Mouse (Mus musculus) olfactory bulb, adult 2 months (tissue): Measurements from ENCODE around the gene Lrrc63. TPM values are rescaled to one million over a fixed set of nuclear protein-coding genes. Genes with fewer than 3 reads are reported as not detected.
"Not testable (repeated sequence)": the region's sequence is repeated elsewhere in the genome, so short reads cannot be mapped to it uniquely, and the experiment has no call there.

Experiments used
- H3K27ac ChIP-seq: fragments of 200-500 bp; 2 replicates; pipeline ENCODE4 v1.5.1; 2012; ENCODE audit warnings: low read depth, low read length; ENCODE audit not compliant: insufficient read depth
- H3K4me1 ChIP-seq: fragments of 200-500 bp; 2 replicates; pipeline ENCODE4 v1.6.1; 2012; ENCODE audit warnings: low read length; ENCODE audit not compliant: control insufficient read depth, insufficient read depth
- H3K4me3 ChIP-seq: fragments of 200-500 bp; 2 replicates; pipeline ENCODE4 v1.5.1; 2012; ENCODE audit warnings: mild to moderate bottlenecking, low read depth, low read length, moderate library complexity; ENCODE audit not compliant: insufficient read depth
- CTCF ChIP-seq: fragments of 200-500 bp; IDR thresholded peaks from 2 replicates; pipeline ENCODE4 v1.5.1; 2012; ENCODE audit warnings: low read depth, mild to moderate bottlenecking, low read length, moderate library complexity; ENCODE audit not compliant: insufficient read depth
- POLR2A ChIP-seq: fragments of 200-500 bp; IDR thresholded peaks from 2 replicates; pipeline ENCODE4 v1.6.1; 2012; ENCODE audit warnings: mild to moderate bottlenecking, low read depth, low read length, moderate library complexity; ENCODE audit not compliant: insufficient read depth
- WGBS: fragments of 180-500 bp; shearing (Covaris S2); methylation state at CpG from one replicate; pipeline ENCODE4 v1.1.7; 2018; 5-methylcytosine and 5-hydroxymethylcytosine counted together
- polyA plus RNA-seq: library from polyadenylated mRNA; stranded (reverse); fragments of >200 nt; gene quantifications from 2 replicates; pipeline ENCODE4 v1.2.4, GENCODE M21; 2012; ENCODE audit warnings: low replicate concordance; ENCODE audit not compliant: missing spikeins, insufficient read depth, insufficient read length

The Lrrc63 gene
- polyA plus RNA-seq, 1 experiment = not detected

GRCm38 (mm10) chr14:75148229-75148628, 17.5 kb upstream of the Lrrc63 start:
- TF ChIP-seq CTCF = no peak
- no peak for TF ChIP-seq POLR2A
- Histone ChIP-seq H3K4me1 (no peaks in the 10 kb centered on the region), H3K4me3 (no peak overlapping the region), H3K27ac (no peak overlapping the region)
- 65% methylated on average over 9 of the region's 9 CpGs for WGBS

- 89% methylated on average over 2 of the region's 2 CpGs for WGBS
- not testable (repeated sequence) for H3K4me1 ChIP-seq, H3K4me3 ChIP-seq, H3K27ac ChIP-seq
Observed at GRCm38 (mm10) chr14:75147706-75148105, 17.0 kb upstream of the Lrrc63 start.

DNA sequence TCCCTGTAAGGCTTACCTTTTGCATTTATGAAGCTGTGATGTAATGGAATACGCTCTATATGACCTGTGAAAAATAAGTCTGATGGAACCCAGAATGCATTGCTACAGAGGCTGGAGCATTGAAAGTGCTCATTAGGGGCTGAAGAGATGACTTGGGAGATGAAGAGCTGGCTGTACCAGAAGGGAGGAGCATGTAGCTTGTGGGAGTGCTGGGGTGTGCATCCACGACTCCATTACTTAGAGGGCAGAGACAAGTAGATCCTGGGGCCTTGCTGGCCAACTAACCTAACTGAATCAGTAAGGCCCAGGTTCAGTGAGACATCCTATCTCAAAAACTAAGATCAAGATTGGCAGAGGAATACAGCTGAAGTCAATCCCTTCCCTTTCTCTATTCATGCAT, 8.5 kb upstream of the Lrrc63 start:
- Histone ChIP-seq H3K27ac (no peak overlapping the region), H3K4me1 (no peaks in the 10 kb centered on the region), H3K4me3 (no peak overlapping the region)
- TF ChIP-seq CTCF = no peak
- 87% methylated on average over 2 of the region's 2 CpGs for WGBS

GRCm38 (mm10) chr14:75138503-75138902, 7.8 kb upstream of the Lrrc63 start:
- H3K4me1 ChIP-seq = no peaks in the 10 kb centered on the region
- no peak overlapping the region for H3K27ac ChIP-seq
- no peak overlapping the region for H3K4me3 ChIP-seq
- TF ChIP-seq CTCF (no peak), POLR2A (no peak)
- 83% methylated on average over 10 of the region's 10 CpGs for WGBS

GRCm38 (mm10) chr14:75136119-75136966, 5.7 kb upstream of the Lrrc63 start:
- no peak for TF ChIP-seq CTCF
- TF ChIP-seq POLR2A = no peak
- Histone ChIP-seq H3K4me3 (0 out of 2 replicates have a peak overlapping the region, but pooled peaks have one; percentile 0), H3K27ac (no peak overlapping the region), H3K4me1 (no peaks in the 10 kb centered on the region)
- 84% methylated on average over 25 of the region's 25 CpGs for WGBS

DNA sequence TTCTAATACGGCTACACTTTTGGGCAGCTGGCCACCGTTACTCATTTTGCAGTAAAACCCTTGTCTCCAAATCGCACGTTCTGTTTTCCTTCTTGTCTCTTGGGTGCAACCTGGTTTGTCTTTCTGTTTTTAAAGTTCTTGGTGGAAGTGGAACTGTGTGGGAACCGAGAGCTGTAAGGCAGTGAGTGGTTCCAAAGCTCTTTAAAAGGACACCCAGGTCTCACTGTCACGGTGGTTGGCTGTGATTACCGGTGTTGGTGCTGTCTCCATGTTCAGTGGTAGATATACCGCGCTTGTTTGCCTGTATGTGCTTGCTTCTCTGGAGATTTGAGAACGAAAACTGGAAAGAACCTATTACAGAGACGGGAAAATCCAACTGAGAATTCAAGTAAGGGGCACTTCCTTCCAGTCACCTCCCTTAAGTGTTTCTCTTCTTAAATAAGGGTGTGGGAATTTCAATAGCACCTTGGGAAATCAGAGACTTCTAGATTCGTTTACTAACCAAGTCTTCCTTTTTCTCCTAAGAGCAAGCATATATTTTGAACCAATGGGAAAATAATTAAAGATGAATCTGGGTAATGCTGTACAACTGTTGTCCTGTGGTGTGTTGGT, 749 bp upstream of the Lrrc63 start:
- 5% methylated on average over 12 of the region's 12 CpGs for WGBS
- TF ChIP-seq CTCF = no peak
- no peak for TF ChIP-seq POLR2A
- peaks cover 2% of the 10 kb centered on the region; the same call in 1 of the 2 replicates for H3K4me1 ChIP-seq
- H3K27ac ChIP-seq = no peak overlapping the region
- H3K4me3 ChIP-seq = peak overlapping the region; percentile 52

DNA sequence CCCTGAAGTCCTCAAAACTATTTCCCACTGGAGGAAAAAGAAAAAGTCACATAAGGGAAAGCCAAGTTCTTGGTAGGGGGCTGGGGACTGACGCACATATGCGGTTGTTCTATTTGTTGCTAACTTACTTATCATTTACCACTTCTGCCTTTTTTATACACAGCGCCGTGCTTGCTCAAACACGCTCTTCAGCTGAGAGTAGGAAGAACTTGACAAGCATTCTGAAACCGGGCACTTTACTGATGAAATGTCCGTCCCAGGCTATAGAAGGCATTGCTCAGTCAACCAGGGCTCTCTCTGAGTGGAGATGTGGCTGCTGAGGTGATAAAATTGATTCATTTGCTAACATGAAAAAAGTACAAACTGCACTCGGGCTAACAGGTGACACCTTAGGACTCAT, 9.0 kb downstream of the Lrrc63 start:
- Histone ChIP-seq H3K27ac (no peak overlapping the region), H3K4me1 (no peaks in the 10 kb centered on the region), H3K4me3 (no peak overlapping the region)
- TF ChIP-seq POLR2A (no peak), CTCF (no peak)
- 92% methylated on average over 8 of the region's 8 CpGs for WGBS

DNA sequence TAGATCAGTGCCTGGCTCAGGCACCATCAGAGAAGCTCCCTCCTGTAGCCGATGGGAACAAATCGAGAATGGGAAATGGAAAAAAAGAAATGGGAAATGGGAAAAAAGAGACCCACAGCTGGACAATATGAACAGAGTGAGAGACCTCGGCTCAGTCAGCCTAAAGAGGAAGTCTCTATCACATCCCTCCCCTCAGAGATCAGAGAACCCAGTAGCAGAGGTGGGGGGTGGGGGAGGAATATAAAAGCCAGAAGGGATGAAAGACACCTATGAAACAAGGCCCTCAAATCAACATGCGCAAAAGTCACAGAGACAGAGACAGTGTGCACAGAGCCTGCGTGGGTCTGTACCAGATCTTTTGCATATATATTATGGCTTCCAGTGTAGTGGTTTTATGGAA, 27.7 kb downstream of the Lrrc63 start:
- H3K4me3 ChIP-seq = no peak overlapping the region
- H3K4me1 ChIP-seq = no peaks in the 10 kb centered on the region
- TF ChIP-seq POLR2A = no peak
- TF ChIP-seq CTCF = no peak
- H3K27ac ChIP-seq = no peak overlapping the region
- 93% methylated on average over 5 of the region's 5 CpGs for WGBS

DNA sequence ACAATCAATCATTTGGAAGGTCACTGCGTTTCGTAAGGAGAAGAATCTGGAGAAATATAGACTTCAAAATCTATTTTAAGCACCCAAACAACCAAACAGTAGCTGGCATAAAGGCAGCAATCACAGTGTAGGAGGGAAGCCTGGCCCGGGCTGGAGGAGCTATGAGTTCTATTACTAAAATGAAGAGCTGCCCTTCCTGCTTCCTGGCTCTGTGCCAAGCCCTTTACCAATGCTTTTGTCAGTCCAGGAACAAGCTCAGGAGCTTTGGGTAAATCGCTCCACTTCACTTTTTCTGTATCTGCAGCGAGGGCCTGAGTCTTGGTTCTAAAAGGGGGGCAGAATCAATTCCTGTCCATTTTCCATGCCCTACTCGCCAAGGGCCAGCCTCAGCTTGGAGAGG, 52.7 kb downstream of the Lrrc63 start:
- no peaks in the 10 kb centered on the region for H3K4me1 ChIP-seq
- WGBS = 38% methylated on average over 6 of the region's 6 CpGs
- TF ChIP-seq CTCF = no peak
- no peak for TF ChIP-seq POLR2A
- no peak overlapping the region for H3K4me3 ChIP-seq
- no peak overlapping the region for H3K27ac ChIP-seq
